Mouse (Mus musculus) olfactory bulb, adult 2 months (tissue): ENCODE data around the gene Gabarapl2.

Experiments used
- CTCF ChIP-seq: fragments of 200-500 bp; IDR thresholded peaks from 2 replicates; pipeline ENCODE4 v1.5.1; 2012; ENCODE audit warnings: low read depth, mild to moderate bottlenecking, low read length, moderate library complexity; ENCODE audit not compliant: insufficient read depth
- POLR2A ChIP-seq: fragments of 200-500 bp; IDR thresholded peaks from 2 replicates; pipeline ENCODE4 v1.6.1; 2012; ENCODE audit warnings: mild to moderate bottlenecking, low read depth, low read length, moderate library complexity; ENCODE audit not compliant: insufficient read depth

DNA sequence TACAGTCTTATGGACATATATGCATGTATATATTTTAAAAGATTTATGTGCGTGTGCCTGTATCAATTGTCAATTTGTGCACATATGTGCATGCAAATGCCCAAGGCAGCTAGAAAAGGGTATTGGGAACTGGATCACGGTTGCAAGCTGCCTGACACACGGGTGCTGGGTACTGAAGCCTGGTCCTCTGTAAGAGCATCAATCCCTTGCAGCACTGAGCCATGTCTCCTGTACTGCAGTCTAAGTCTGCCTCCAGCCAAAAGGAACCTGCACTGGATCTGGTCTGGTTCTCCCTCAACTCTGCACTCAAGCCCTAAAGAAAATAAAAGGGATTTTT lies 52.2 kb downstream of the Gabarapl2 start:
- TF ChIP-seq CTCF (no peak), POLR2A (no peak)
